21 mouse cellular contexts compared by ENCODE assay signal in the genomic region with DNA sequence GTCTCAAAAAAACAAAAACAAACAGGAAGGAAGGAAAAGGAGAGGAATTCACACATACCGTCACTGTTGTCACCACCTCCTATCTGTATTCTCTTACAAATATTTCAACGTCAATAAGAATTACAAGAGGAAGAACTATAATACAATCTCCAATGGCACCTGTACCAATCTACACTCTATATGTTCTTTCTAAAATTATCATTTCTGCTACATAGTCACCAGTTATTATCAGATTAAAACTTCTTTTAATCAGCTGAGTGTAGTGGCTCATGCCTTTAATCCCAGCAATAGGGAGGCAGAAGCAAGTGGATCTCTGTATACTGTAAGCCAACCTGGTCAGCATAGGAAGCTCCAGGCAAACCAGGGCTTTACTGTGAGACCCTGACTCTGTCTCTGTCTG. TPM values are rescaled to one million over a fixed set of nuclear protein-coding genes. Genes with fewer than 3 reads are reported as not detected.
A peak's percentile ranks its signal among the peaks of the same experiment; 100 is the strongest.
DNase-seq lines count a peak whose midpoint lies in the region; ATAC-seq and TF ChIP-seq lines count a peak whose summit lies in the region.
"Had no signal": no experiment of that assay in that cellular context is flagged by ENCODE, and none has a peak within 500 bp of the region (broad histone marks: within the 10 kb centered on the region; RNA-seq: fewer than 3 reads in every experiment).

No protein-coding gene starts in this region.

- peak overlapping the region; percentile 84 for H3K4me2 ChIP-seq in liver, embryonic 13.5 days
- no peak overlapping the region for H3K4me2 ChIP-seq in liver, embryonic 11.5 days
- H3K4me2 ChIP-seq in liver, postnatal 0 days (ENCODE audit: low read depth, low read length) = peak overlapping the region; percentile 84
- H3K4me2 ChIP-seq: forebrain, embryonic 12.5 days; forebrain, embryonic 15.5 days; heart, embryonic 11.5 days; hindbrain, embryonic 13.5 days had no signal

- H3K4me1 ChIP-seq in erythroblast, embryonic 14.5 days (ENCODE audit: control insufficient read depth) = peaks cover 58% of the 10 kb centered on the region
- H3K4me1 ChIP-seq in liver, embryonic 13.5 days (replicated peaks) = peaks cover 61% of the 10 kb centered on the region
- H3K4me1 ChIP-seq in liver, embryonic 11.5 days (replicated peaks; ENCODE audit: control insufficient read depth, insufficient read depth, low read length) = peaks cover 30% of the 10 kb centered on the region
- peaks cover 25% of the 10 kb centered on the region for H3K4me1 ChIP-seq in liver, postnatal 0 days (ENCODE audit: insufficient read depth)

- no peaks in the 10 kb centered on the region for H3K27me3 ChIP-seq in erythroblast, embryonic 14.5 days (ENCODE audit: control insufficient read depth)
- H3K27me3 ChIP-seq in liver, embryonic 13.5 days = no peaks in the 10 kb centered on the region
- no peaks in the 10 kb centered on the region for H3K27me3 ChIP-seq in liver, embryonic 11.5 days (replicated peaks; ENCODE audit: control insufficient read depth, insufficient read depth, low read length)
- no peaks in the 10 kb centered on the region for H3K27me3 ChIP-seq in liver, postnatal 0 days (ENCODE audit: insufficient read depth, low read length)
- H3K27me3 ChIP-seq: forebrain, embryonic 12.5 days; forebrain, embryonic 15.5 days; hindbrain, embryonic 13.5 days had no signal

- 42% methylated on average over 2 of the region's 2 CpGs for WGBS in liver, embryonic 13.5 days (ENCODE audit: insufficient replicate concordance)
- WGBS in liver, embryonic 11.5 days = 65% methylated on average over 2 of the region's 2 CpGs
- 33% methylated on average over 2 of the region's 2 CpGs for WGBS in liver, postnatal 0 days (ENCODE audit: insufficient replicate concordance)

- no peaks in the 10 kb centered on the region for H3K9me3 ChIP-seq in erythroblast, embryonic 14.5 days (ENCODE audit: control insufficient read depth, low read length)
- no peaks in the 10 kb centered on the region for H3K9me3 ChIP-seq in liver, embryonic 13.5 days (replicated peaks)
- no peaks in the 10 kb centered on the region for H3K9me3 ChIP-seq in liver, embryonic 11.5 days (ENCODE audit: control insufficient read depth, low read length)
- no peaks in the 10 kb centered on the region for H3K9me3 ChIP-seq in liver, postnatal 0 days (ENCODE audit: low read length)
- H3K9me3 ChIP-seq: forebrain, embryonic 12.5 days; forebrain, embryonic 15.5 days; hindbrain, embryonic 10.5 days; hindbrain, embryonic 13.5 days had no signal

- H3K27ac ChIP-seq in liver, embryonic 13.5 days = peak overlapping the region; percentile 80
- no peak overlapping the region for H3K27ac ChIP-seq in liver, embryonic 11.5 days (ENCODE audit: low read depth, low read length)
- H3K27ac ChIP-seq in liver, postnatal 0 days (ENCODE audit: low read depth) = no peak overlapping the region; the same call in 1 of the 2 replicates
- H3K27ac ChIP-seq: forebrain, embryonic 12.5 days; forebrain, embryonic 15.5 days; hindbrain, embryonic 10.5 days; hindbrain, embryonic 13.5 days had no signal

- peak; percentile 52 for TF ChIP-seq EP300 in liver, postnatal 0 days (IDR thresholded peaks at IDR 0.05; ENCODE audit: low read depth)

- no peak for ATAC-seq in erythroblast, adult 5-6 weeks (replicated peaks; ENCODE audit: low FRiP score, poor library complexity, severe bottlenecking)
- no peak for ATAC-seq in liver, embryonic 13.5 days (ENCODE audit: low read depth)
- ATAC-seq in liver, embryonic 11.5 days (replicated peaks; ENCODE audit: low FRiP score) = no peak
- no peak for ATAC-seq in liver, postnatal 0 days
- ATAC-seq: forebrain, embryonic 15.5 days; hindbrain, embryonic 16.5 days had no signal

- TF ChIP-seq CTCF in liver, postnatal 0 days (IDR thresholded peaks at IDR 0.05; ENCODE audit: low read depth) = no peak

- H3K4me3 ChIP-seq in erythroblast, embryonic 14.5 days (replicated peaks) = peak overlapping the region; percentile 45
- H3K4me3 ChIP-seq in liver, embryonic 13.5 days (replicated peaks) = peak overlapping the region; percentile 26
- no peak overlapping the region for H3K4me3 ChIP-seq in liver, embryonic 11.5 days (ENCODE audit: low read depth, low read length)
- no peak overlapping the region for H3K4me3 ChIP-seq in liver, postnatal 0 days (ENCODE audit: low read depth, low read length)
- H3K4me3 ChIP-seq: forebrain, embryonic 12.5 days; forebrain, embryonic 15.5 days; hindbrain, embryonic 10.5 days; hindbrain, embryonic 13.5 days had no signal

- no peak for DNase-seq in liver, embryonic 13.5 days
- DNase-seq in liver, embryonic 11.5 days (ENCODE audit: low spot score) = no peak
- DNase-seq in liver, postnatal 0 days = no peak
- DNase-seq in thymus, postnatal 14 days = no peak
- DNase-seq in adrenal gland, adult 2 months = no peak
- DNase-seq: adrenal gland, adult 8-10 months; adrenal gland, postnatal 25 days; cerebellum, adult 11-12 months; cerebellum, adult 8-10 months; cerebellum, postnatal 14 days; gastrocnemius, postnatal 10 days; gastrocnemius, postnatal 36 days; heart, postnatal 36 days had no signal

- peak overlapping the region; percentile 49 for H3K9ac ChIP-seq in liver, embryonic 13.5 days
- no peak overlapping the region for H3K9ac ChIP-seq in liver, embryonic 11.5 days (ENCODE audit: low read depth, low read length)
- no peak overlapping the region for H3K9ac ChIP-seq in liver, postnatal 0 days (replicated peaks)
- H3K9ac ChIP-seq: forebrain, embryonic 12.5 days; forebrain, embryonic 15.5 days; hindbrain, embryonic 13.5 days had no signal

- peaks cover 61% of the 10 kb centered on the region for H3K36me3 ChIP-seq in erythroblast, embryonic 14.5 days (ENCODE audit: control insufficient read depth)
- H3K36me3 ChIP-seq in liver, embryonic 13.5 days = peaks cover 20% of the 10 kb centered on the region
- H3K36me3 ChIP-seq in liver, embryonic 11.5 days (ENCODE audit: control insufficient read depth, insufficient read depth, low read length) = no peaks in the 10 kb centered on the region; the same call in 1 of the 2 replicates
- peaks cover 13% of the 10 kb centered on the region; the same call in 1 of the 2 replicates for H3K36me3 ChIP-seq in liver, postnatal 0 days (replicated peaks; ENCODE audit: insufficient read depth, low read length)
- H3K36me3 ChIP-seq: forebrain, embryonic 12.5 days; forebrain, embryonic 15.5 days had no signal

RNA-seq across cellular contexts. Expression of a gene that starts 4.8 kb away (rescaled TPM):
- polyA plus RNA-seq in erythroblast, embryonic 14.5 days (2012) = 3.0 and 5.0 TPM in 2 replicates
- total RNA-seq in erythroblast, adult 5-6 weeks (2015; ENCODE audit: low replicate concordance) = 308 and 329 TPM in 2 replicates
- 761 and 1,292 TPM in 2 replicates for total RNA-seq in erythroblast, adult 5-6 weeks (2017; ENCODE audit: low replicate concordance)
- 75.0 and 86.9 TPM in 2 replicates for polyA plus RNA-seq in liver, embryonic 13.5 days (2015; fragmentation: Nextera tagmentation; extraction: Ambion mirVana)
- polyA plus RNA-seq in liver, embryonic 11.5 days (2014; fragmentation: Nextera tagmentation; extraction: Ambion mirVana) = 80.3 and 88.3 TPM in 2 replicates
- polyA plus RNA-seq in liver, postnatal 0 days (2015; fragmentation: Nextera tagmentation; extraction: Ambion mirVana) = 37.1 and 39.0 TPM in 2 replicates
- 10 to 100 TPM; 47.7 to 64.7 TPM for total RNA-seq in adrenal gland, adult 2 months (2021)
- 7.6 and 9.1 TPM in 2 replicates for polyA plus RNA-seq in adrenal gland, adult 2 months (2012; rRNA removed)

RNA-seq across cellular contexts. Expression of a gene that starts 21.5 kb away (rescaled TPM):
- polyA plus RNA-seq in erythroblast, embryonic 14.5 days (2012) = 8.1 and 12.3 TPM in 2 replicates
- 229 and 240 TPM in 2 replicates for total RNA-seq in erythroblast, adult 5-6 weeks (2015; ENCODE audit: low replicate concordance)
- total RNA-seq in erythroblast, adult 5-6 weeks (2017; ENCODE audit: low replicate concordance) = 904 and 907 TPM in 2 replicates
- polyA plus RNA-seq in liver, embryonic 13.5 days (2015; fragmentation: Nextera tagmentation; extraction: Ambion mirVana) = 533 and 680 TPM in 2 replicates
- polyA plus RNA-seq in liver, embryonic 11.5 days (2014; fragmentation: Nextera tagmentation; extraction: Ambion mirVana) = 964 and 1,028 TPM in 2 replicates
- 384 and 424 TPM in 2 replicates for polyA plus RNA-seq in liver, postnatal 0 days (2015; fragmentation: Nextera tagmentation; extraction: Ambion mirVana)
- 100 to 1,000 TPM; 501 to 605 TPM for total RNA-seq in adrenal gland, adult 2 months (2021)
- polyA plus RNA-seq in adrenal gland, adult 2 months (2012; rRNA removed) = 869 and 995 TPM in 2 replicates

RNA-seq across cellular contexts. Expression of a gene that starts 49.5 kb away (rescaled TPM):
- 0.81 and 1.1 TPM in 2 replicates for polyA plus RNA-seq in erythroblast, embryonic 14.5 days (2012)
- 1.2 and 7.1 TPM in 2 replicates for total RNA-seq in erythroblast, adult 5-6 weeks (2015; ENCODE audit: low replicate concordance)
- 10.1 and 10.2 TPM in 2 replicates for total RNA-seq in erythroblast, adult 5-6 weeks (2017; ENCODE audit: low replicate concordance)
- 30.6 and 31.1 TPM in 2 replicates for polyA plus RNA-seq in liver, embryonic 13.5 days (2015; fragmentation: Nextera tagmentation; extraction: Ambion mirVana)
- polyA plus RNA-seq in liver, embryonic 11.5 days (2014; fragmentation: Nextera tagmentation; extraction: Ambion mirVana) = 43.5 and 56.5 TPM in 2 replicates
- 17.0 and 20.4 TPM in 2 replicates for polyA plus RNA-seq in liver, postnatal 0 days (2015; fragmentation: Nextera tagmentation; extraction: Ambion mirVana)
- total RNA-seq in adrenal gland, adult 2 months (2021) = 10 to 100 TPM; 25.0 to 28.3 TPM
- 27.1 and 32.6 TPM in 2 replicates for polyA plus RNA-seq in adrenal gland, adult 2 months (2012; rRNA removed)

Comparison
In these comparisons a context has a peak if more than half of its experiments do, and no peak if none do; other contexts are left out.
1. H3K4me3 ChIP-seq: peak in erythroblast, embryonic 14.5 days (single experiment) and liver, embryonic 13.5 days (single experiment); none in liver, embryonic 11.5 days (single experiment) and liver, postnatal 0 days (single experiment).
2. RNA of a gene that starts 21.5 kb away (polyA plus RNA-seq): 869 to 995 TPM in adrenal gland, adult 2 months, 964 to 1,028 TPM in liver, embryonic 11.5 days, 533 to 680 TPM in liver, embryonic 13.5 days and 384 to 424 TPM in liver, postnatal 0 days; 8.1 to 12.3 TPM in erythroblast, embryonic 14.5 days; every median in the first group is over 10 times any median in the second.